Comparison of ENCODE assay signal across 9 mouse cellular contexts in genomic region chr16:41533686-41534085, GRCm38 (mm10).
DNase-seq lines count a peak whose midpoint lies in the region; ATAC-seq and TF ChIP-seq lines count a peak whose summit lies in the region.
"Had no signal": no experiment of that assay in that cellular context is flagged by ENCODE, and none has a peak within 500 bp of the region (broad histone marks: within the 10 kb centered on the region; RNA-seq: fewer than 3 reads in every experiment).

No protein-coding gene starts in this region.

- no peak overlapping the region for H3K27ac ChIP-seq in heart, embryonic 13.5 days (replicated peaks)
- no peak overlapping the region for H3K27ac ChIP-seq in heart, adult 2 months
- H3K27ac ChIP-seq in brown adipose tissue, adult 24 weeks (replicated peaks; ENCODE audit: low read depth, low read length) = no peak overlapping the region
- H3K27ac ChIP-seq in forebrain, embryonic 15.5 days (replicated peaks) = peak overlapping the region; percentile 77; the same call in 1 of the 2 replicates
- peak overlapping the region; percentile 92 for H3K27ac ChIP-seq in midbrain, embryonic 12.5 days (replicated peaks)

- ATAC-seq in heart, embryonic 13.5 days (ENCODE audit: extremely low read depth, insufficient number of reproducible peaks, low FRiP score, low TSS enrichment) = no peak
- ATAC-seq in forebrain, embryonic 15.5 days (replicated peaks) = no peak
- no peak for ATAC-seq in midbrain, embryonic 12.5 days (ENCODE audit: low FRiP score, low read depth)

- intact Hi-C loops in heart, adult 2 months (cut with DNase I) = no loop called here
- intact Hi-C loops in left cerebral cortex, postnatal 36 days (cut with DNase I) = loop anchor here (5.0 kb wide), 1 partner anchor 299 kb away; no protein-coding TSS in a partner anchor

- 18% methylated on average over 6 of the region's 6 CpGs for WGBS in heart, embryonic 13.5 days
- WGBS in heart, adult 2 months = 17% methylated on average over 6 of the region's 6 CpGs
- under 1% methylated on average over 6 of the region's 6 CpGs for WGBS in forebrain, embryonic 15.5 days
- WGBS in midbrain, embryonic 12.5 days = 2% methylated on average over 6 of the region's 6 CpGs

- peak overlapping the region; percentile 67 for H3K4me3 ChIP-seq in heart, embryonic 13.5 days
- no peak overlapping the region for H3K4me3 ChIP-seq in heart, adult 2 months
- peak overlapping the region; percentile 34; the same call in 1 of the 2 replicates for H3K4me3 ChIP-seq in brown adipose tissue, adult 24 weeks (ENCODE audit: insufficient read depth, low read depth, low read length)
- H3K4me3 ChIP-seq in forebrain, embryonic 15.5 days = peak overlapping the region; percentile 56
- H3K4me3 ChIP-seq in midbrain, embryonic 12.5 days = peak overlapping the region; percentile 73

- H3K9me3 ChIP-seq in heart, embryonic 13.5 days = no peaks in the 10 kb centered on the region
- no peaks in the 10 kb centered on the region for H3K9me3 ChIP-seq in forebrain, embryonic 15.5 days
- no peaks in the 10 kb centered on the region for H3K9me3 ChIP-seq in midbrain, embryonic 12.5 days

- peaks cover 10% of the 10 kb centered on the region; the same call in 1 of the 2 replicates for H3K4me1 ChIP-seq in heart, embryonic 13.5 days
- no peaks in the 10 kb centered on the region for H3K4me1 ChIP-seq in heart, adult 2 months (ENCODE audit: control insufficient read depth, insufficient read depth, low read length)
- no peaks in the 10 kb centered on the region for H3K4me1 ChIP-seq in brown adipose tissue, adult 24 weeks (ENCODE audit: control insufficient read depth, insufficient read depth, insufficient read length, low read length)
- H3K4me1 ChIP-seq in forebrain, embryonic 15.5 days = peaks cover 32% of the 10 kb centered on the region
- H3K4me1 ChIP-seq in midbrain, embryonic 12.5 days = peaks cover 30% of the 10 kb centered on the region

- H3K27me3 ChIP-seq in heart, embryonic 13.5 days (replicated peaks) = peaks cover 6% of the 10 kb centered on the region; the same call in 1 of the 2 replicates
- peaks cover 4% of the 10 kb centered on the region for H3K27me3 ChIP-seq in heart, adult 2 months (ENCODE audit: control insufficient read depth, insufficient read depth, low read length)
- H3K27me3 ChIP-seq in forebrain, embryonic 15.5 days = no peaks in the 10 kb centered on the region
- no peaks in the 10 kb centered on the region for H3K27me3 ChIP-seq in midbrain, embryonic 12.5 days
- H3K27me3 ChIP-seq: CH12.LX had no signal

- peak overlapping the region; percentile 93 for H3K4me2 ChIP-seq in heart, embryonic 13.5 days
- H3K4me2 ChIP-seq in forebrain, embryonic 15.5 days (replicated peaks) = peak overlapping the region; percentile 75
- H3K4me2 ChIP-seq in midbrain, embryonic 12.5 days (replicated peaks) = peak overlapping the region; percentile 70

- no peaks in the 10 kb centered on the region for H3K36me3 ChIP-seq in heart, embryonic 13.5 days
- no peaks in the 10 kb centered on the region for H3K36me3 ChIP-seq in heart, adult 2 months (ENCODE audit: control insufficient read depth, insufficient read depth, low read length)
- no peaks in the 10 kb centered on the region for H3K36me3 ChIP-seq in forebrain, embryonic 15.5 days
- H3K36me3 ChIP-seq in midbrain, embryonic 12.5 days = no peaks in the 10 kb centered on the region

- DNase-seq in heart, adult 2 months = no peak
- no peak for DNase-seq in layer of hippocampus, adult 9-11 months
- DNase-seq in spleen, postnatal 14 days (ENCODE audit: low spot score in 2 of 2) = no peak
- no peak for DNase-seq in left cerebral cortex, postnatal 36 days (ENCODE audit: low spot score in 2 of 2)

- peak overlapping the region; percentile 76 for H3K9ac ChIP-seq in heart, embryonic 13.5 days
- H3K9ac ChIP-seq in heart, adult 2 months (ENCODE audit: low read depth, low read length) = no peak overlapping the region; the same call in 1 of the 2 replicates
- peak overlapping the region; percentile 62 for H3K9ac ChIP-seq in forebrain, embryonic 15.5 days (replicated peaks)
- peak overlapping the region; percentile 68 for H3K9ac ChIP-seq in midbrain, embryonic 12.5 days (replicated peaks)

- no peak for TF ChIP-seq CTCF in heart, adult 2 months (IDR thresholded peaks at IDR 0.05)

- TF ChIP-seq POLR2A in heart, adult 2 months (IDR thresholded peaks at IDR 0.05; ENCODE audit: insufficient read depth, low read depth, low read length) = no peak

- no peak for TF ChIP-seq EP300 in heart, adult 2 months (IDR thresholded peaks at IDR 0.05; ENCODE audit: insufficient read depth, low read depth, low read length)

- H3K79me2 ChIP-seq in heart, adult 2 months (replicated peaks; ENCODE audit: control insufficient read depth, insufficient read depth, low read length) = no peaks in the 10 kb centered on the region

Comparison
In these comparisons a context has a peak if more than half of its experiments do, and no peak if none do; other contexts are left out.
1. H3K27ac ChIP-seq: peak in forebrain, embryonic 15.5 days (single experiment) and midbrain, embryonic 12.5 days (single experiment); none in heart, embryonic 13.5 days (single experiment), heart, adult 2 months (single experiment) and brown adipose tissue, adult 24 weeks (single experiment).
2. Peak in every context shown above with its lines, with median percentiles within 50 percentile points of each other: H3K4me2 ChIP-seq.